Mouse (Mus musculus) intestine, postnatal 0 days (tissue): ENCODE data around the gene Uvrag. TPM values are rescaled to one million over a fixed set of nuclear protein-coding genes. Genes with fewer than 3 reads are reported as not detected.
A peak's percentile ranks its signal among the peaks of the same experiment; 100 is the strongest.

Experiments
- ATAC-seq: fragments of 200-750 bp; cut with Nextera tagmentation; 2 replicates; pipeline ENCODE4 v1.8.0; 2017; ENCODE audit warnings: mild to moderate bottlenecking, moderate TSS enrichment, moderate library complexity
- H3K27ac ChIP-seq: fragments of 300-500 bp; sonication (generic); 2 replicates; pipeline ENCODE4 v1.5.1; 2014; ENCODE audit warnings: mild to moderate bottlenecking, low read depth, low read length, moderate library complexity
- H3K27me3 ChIP-seq: fragments of 300-500 bp; sonication (generic); replicated peaks from 2 replicates; pipeline ENCODE4 v1.6.1; 2014; ENCODE audit warnings: low read length, mixed read lengths; ENCODE audit not compliant: control insufficient read depth, insufficient read depth
- H3K36me3 ChIP-seq: fragments of 300-500 bp; sonication (generic); 2 replicates; pipeline ENCODE4 v1.6.1; 2014; ENCODE audit warnings: mild to moderate bottlenecking, moderate library complexity; ENCODE audit not compliant: control insufficient read depth, insufficient read depth
- H3K4me1 ChIP-seq: fragments of 300-500 bp; sonication (generic); replicated peaks from 2 replicates; pipeline ENCODE4 v1.6.1; 2014; ENCODE audit warnings: antibody characterized with exemption, low read length, mixed read lengths; ENCODE audit not compliant: control insufficient read depth, insufficient read depth
- H3K4me2 ChIP-seq: fragments of 300-500 bp; sonication (generic); replicated peaks from 2 replicates; pipeline ENCODE4 v1.6.1; 2014; ENCODE audit warnings: low read depth, mild to moderate bottlenecking, moderate library complexity
- H3K4me3 ChIP-seq: fragments of 300-500 bp; sonication (generic); 2 replicates; pipeline ENCODE4 v1.5.1; 2014; ENCODE audit warnings: low read depth, low read length
- H3K9ac ChIP-seq: fragments of 300-500 bp; sonication (generic); 2 replicates; pipeline ENCODE4 v1.6.1; 2014; ENCODE audit warnings: mild to moderate bottlenecking, low read depth, low read length
- H3K9me3 ChIP-seq: fragments of 300-500 bp; sonication (generic); 2 replicates; pipeline ENCODE4 v1.6.1; 2016; ENCODE audit warnings: mixed run types; ENCODE audit not compliant: control insufficient read depth
- CTCF ChIP-seq: sonication (generic); IDR thresholded peaks from 2 replicates; pipeline ENCODE4 v1.5.1; 2016; ENCODE audit warnings: low read depth, mild to moderate bottlenecking, control low read depth, antibody characterized with exemption, moderate library complexity
- WGBS: fragments of 180-500 bp; shearing (Covaris S2); extraction: QIAGEN DNeasy Blood & Tissue Kit; methylation state at CpG from one replicate; pipeline ENCODE4 v1.1.7; 2014; 5-methylcytosine and 5-hydroxymethylcytosine counted together
- polyA plus RNA-seq: library from polyadenylated mRNA; unstranded; fragments of >200 nt; fragmentation: Nextera tagmentation; extraction: Ambion mirVana; gene quantifications from 2 replicates; pipeline ENCODE4 v1.2.1, GENCODE M21; 2015

Gene Uvrag
- polyA plus RNA-seq, 1 experiment from 2014 or later = 12.0 TPM

- no peaks in the 10 kb centered on the region for H3K36me3 ChIP-seq
- no peaks in the 10 kb centered on the region for H3K27me3 ChIP-seq
- no peaks in the 10 kb centered on the region for H3K4me1 ChIP-seq
- H3K27ac ChIP-seq = no peak overlapping the region
- TF ChIP-seq CTCF = peak; percentile 36; the same call in 1 of the 2 replicates
- 62% methylated on average over 3 of the region's 3 CpGs for WGBS
- no peak overlapping the region for H3K4me3 ChIP-seq
- H3K9me3 ChIP-seq = no peaks in the 10 kb centered on the region
- ATAC-seq = no peak
- no peak overlapping the region for H3K9ac ChIP-seq
- H3K4me2 ChIP-seq = no peak overlapping the region
Measured at GRCm38 (mm10) chr7:98869070-98869469, 271.9 kb downstream of the Uvrag start.

DNA sequence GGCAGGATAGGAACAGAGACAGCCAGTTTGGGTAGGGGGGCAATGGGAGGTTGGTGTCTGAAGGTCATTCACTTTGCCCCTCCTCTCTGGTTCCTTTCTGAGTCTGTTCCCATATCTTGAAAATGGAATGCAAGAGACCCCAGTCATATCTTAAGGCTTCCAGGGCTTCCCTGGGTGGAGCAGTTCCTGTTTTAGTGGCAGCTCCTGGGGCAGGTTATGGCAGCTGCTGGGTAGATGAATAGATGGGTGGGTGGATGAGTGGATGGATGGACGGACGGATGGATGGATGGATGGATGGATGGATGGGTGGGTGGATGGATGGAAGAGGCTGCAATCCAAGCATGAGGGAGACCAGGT lies 273.2 kb downstream of the Uvrag start:
- ATAC-seq = no peak
- H3K4me3 ChIP-seq = no peak overlapping the region
- no peak overlapping the region for H3K27ac ChIP-seq
- H3K9me3 ChIP-seq = no peaks in the 10 kb centered on the region
- 90% methylated on average over 2 of the region's 2 CpGs for WGBS
- no peaks in the 10 kb centered on the region for H3K36me3 ChIP-seq
- H3K9ac ChIP-seq = no peak overlapping the region
- no peak for TF ChIP-seq CTCF
- H3K4me1 ChIP-seq = no peaks in the 10 kb centered on the region
- no peak overlapping the region for H3K4me2 ChIP-seq
- no peaks in the 10 kb centered on the region for H3K27me3 ChIP-seq

- no peaks in the 10 kb centered on the region for H3K36me3 ChIP-seq
- WGBS = 33% methylated on average over 12 of the region's 12 CpGs
- ATAC-seq = 0 out of 2 replicates have a peak, but pooled peaks have one; percentile 8
- H3K4me3 ChIP-seq = no peak overlapping the region
- H3K27ac ChIP-seq = no peak overlapping the region
- TF ChIP-seq CTCF = no peak
- H3K4me2 ChIP-seq = no peak overlapping the region
- no peaks in the 10 kb centered on the region for H3K4me1 ChIP-seq
- H3K9ac ChIP-seq = no peak overlapping the region
- no peaks in the 10 kb centered on the region for H3K27me3 ChIP-seq
- no peaks in the 10 kb centered on the region for H3K9me3 ChIP-seq
Measured at GRCm38 (mm10) chr7:98867053-98867793, 273.7 kb downstream of the Uvrag start.

- WGBS = 66% methylated on average over 9 of the region's 9 CpGs
- Histone ChIP-seq H3K27me3 (no peaks in the 10 kb centered on the region), H3K9ac (no peak overlapping the region)
Measured at GRCm38 (mm10) chr7:98863969-98864718, 276.8 kb downstream of the Uvrag start.

GRCm38 (mm10) chr7:98862994-98863393 lies 277.9 kb downstream of the Uvrag start:
- no peak overlapping the region for H3K9ac ChIP-seq
- H3K27ac ChIP-seq = no peak overlapping the region
- no peak overlapping the region for H3K4me3 ChIP-seq
- no peaks in the 10 kb centered on the region for H3K9me3 ChIP-seq
- no peaks in the 10 kb centered on the region for H3K36me3 ChIP-seq
- H3K4me1 ChIP-seq = no peaks in the 10 kb centered on the region
- TF ChIP-seq CTCF = no peak
- 82% methylated on average over 5 of the region's 5 CpGs for WGBS
- no peaks in the 10 kb centered on the region for H3K27me3 ChIP-seq
- ATAC-seq = no peak
- no peak overlapping the region for H3K4me2 ChIP-seq

More at GRCm38 (mm10) chr7:98863969-98864718, 276.8 kb downstream of the Uvrag start:
- Histone ChIP-seq H3K4me1 (no peaks in the 10 kb centered on the region), H3K9me3 (no peaks in the 10 kb centered on the region), H3K4me2 (no peak overlapping the region), H3K4me3 (no peak overlapping the region), H3K36me3 (no peaks in the 10 kb centered on the region), H3K27ac (no peak overlapping the region)
- no peak for ATAC-seq
- no peak for TF ChIP-seq CTCF

DNA sequence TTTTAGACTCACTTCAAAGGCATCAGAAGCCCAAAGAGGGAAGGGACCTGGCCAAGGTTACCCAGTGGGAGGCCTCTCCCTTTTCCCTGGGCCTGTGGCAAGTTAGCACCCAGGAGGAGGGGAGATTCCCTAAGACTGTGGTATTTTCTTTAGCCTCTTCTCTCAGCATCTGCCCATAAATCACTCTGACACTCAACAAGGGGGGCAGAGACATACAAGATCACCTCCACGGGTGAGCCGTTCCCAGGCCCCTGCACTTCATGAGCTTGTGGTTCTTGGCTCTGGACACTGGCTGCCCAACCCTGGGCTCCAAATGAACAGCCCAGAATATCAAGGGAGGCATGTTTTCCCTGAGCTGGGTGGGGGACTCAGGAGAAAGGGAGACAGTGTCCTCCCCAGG lies 279.9 kb downstream of the Uvrag start:
- Histone ChIP-seq H3K27ac (no peak overlapping the region), H3K27me3 (no peaks in the 10 kb centered on the region), H3K4me3 (no peak overlapping the region), H3K4me1 (no peaks in the 10 kb centered on the region), H3K36me3 (no peaks in the 10 kb centered on the region), H3K9me3 (no peaks in the 10 kb centered on the region), H3K4me2 (no peak overlapping the region), H3K9ac (no peak overlapping the region)
- no peak for TF ChIP-seq CTCF
- no peak for ATAC-seq
- WGBS = 29% methylated on average over 2 of the region's 2 CpGs
